Mouse (Mus musculus) spleen, adult 2 months (tissue): ENCODE measurements around the gene Rasgrf2.

Source experiments
- CTCF ChIP-seq: fragments of 200-500 bp; IDR thresholded peaks from 2 replicates; pipeline ENCODE4 v1.5.1; 2011; ENCODE audit warnings: mild to moderate bottlenecking, inconsistent platforms; ENCODE audit not compliant: insufficient read depth, insufficient read length, insufficient replicate concordance; ENCODE audit errors: extremely low read depth
- POLR2A ChIP-seq: fragments of 200-500 bp; IDR thresholded peaks from 2 replicates; pipeline ENCODE4 v1.6.1; 2011; ENCODE audit warnings: low read depth, low read length, inconsistent platforms

GRCm38 (mm10) chr13:91906338-91906737 is 225.1 kb downstream of the Rasgrf2 start:
- TF ChIP-seq CTCF (no peak), POLR2A (no peak)
